Mouse (Mus musculus) megakaryocyte, adult 5-6 weeks (primary cell): Measurements from ENCODE around the gene Cyp27b1. TPM values are rescaled to one million over a fixed set of nuclear protein-coding genes. Genes with fewer than 3 reads are reported as not detected.
"Not testable (repeated sequence)": the region's sequence is repeated elsewhere in the genome, so short reads cannot be mapped to it uniquely, and the experiment has no call there.

Experiments used
- ATAC-seq: 2 replicates; pipeline ENCODE4 v1.8.0; 2016; ENCODE audit warnings: mild to moderate bottlenecking, inconsistent platforms; ENCODE audit not compliant: poor library complexity, severe bottlenecking
- total RNA-seq, 2 experiments: library from RNA; stranded (forward) in 1 of 2; stranded (reverse) in 1 of 2; fragments of 153-499, 151-499 nt in 1 of 2; fragments of 221-1000, 200-1000 nt in 1 of 2; gene quantifications; 2 replicates each; pipeline versions ENCODE4 v1.2.3 to v1.2.4; 2015 to 2017

The Cyp27b1 gene
- total RNA-seq, 2 experiments from 2014 or later, result not detected

DNA sequence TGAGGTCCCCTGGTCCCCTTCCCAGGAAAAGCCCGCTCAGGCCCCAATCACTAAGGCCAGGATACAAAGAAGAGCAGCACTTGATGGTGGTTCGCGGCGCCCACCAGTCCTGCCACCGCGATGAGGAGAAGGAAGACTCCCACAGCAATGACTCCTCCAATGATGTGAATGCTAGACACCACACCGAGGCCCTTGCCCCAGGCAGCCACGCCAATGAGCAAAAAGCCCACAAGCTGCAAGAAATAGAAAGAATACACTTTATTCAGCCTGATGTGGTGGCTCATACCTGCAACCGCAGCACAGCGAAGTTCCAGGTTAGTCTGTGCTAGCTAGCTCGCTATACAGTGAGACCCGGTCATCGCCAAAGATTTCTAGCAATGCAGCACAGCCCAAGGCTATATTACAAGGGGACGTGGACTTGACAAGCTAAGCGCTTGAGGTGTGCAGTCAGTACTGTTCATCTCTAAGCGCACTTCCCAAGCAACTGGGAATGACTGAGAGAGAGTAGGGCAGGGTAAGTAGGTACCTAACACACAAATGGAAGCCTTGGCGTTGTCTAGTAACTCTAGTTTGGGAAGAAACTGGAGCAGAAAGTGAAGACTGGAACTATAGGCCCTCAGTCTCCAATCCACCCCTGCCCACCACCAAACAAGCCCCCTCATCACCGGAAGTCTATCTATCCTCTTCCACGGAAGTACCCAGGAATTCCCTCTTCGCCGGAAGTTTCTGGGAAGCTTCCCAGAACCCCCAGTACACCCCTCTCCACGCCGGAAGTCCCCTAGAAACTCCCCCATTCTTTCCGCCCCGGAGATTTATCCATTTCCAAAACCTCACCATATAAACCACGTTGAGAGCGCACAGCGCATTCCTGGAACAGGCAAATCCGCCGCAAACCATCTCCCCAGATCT, 21.5 kb downstream of the Cyp27b1 start:
- ATAC-seq, result 0 out of 2 replicates have a peak, but pooled peaks have one; percentile 9

DNA sequence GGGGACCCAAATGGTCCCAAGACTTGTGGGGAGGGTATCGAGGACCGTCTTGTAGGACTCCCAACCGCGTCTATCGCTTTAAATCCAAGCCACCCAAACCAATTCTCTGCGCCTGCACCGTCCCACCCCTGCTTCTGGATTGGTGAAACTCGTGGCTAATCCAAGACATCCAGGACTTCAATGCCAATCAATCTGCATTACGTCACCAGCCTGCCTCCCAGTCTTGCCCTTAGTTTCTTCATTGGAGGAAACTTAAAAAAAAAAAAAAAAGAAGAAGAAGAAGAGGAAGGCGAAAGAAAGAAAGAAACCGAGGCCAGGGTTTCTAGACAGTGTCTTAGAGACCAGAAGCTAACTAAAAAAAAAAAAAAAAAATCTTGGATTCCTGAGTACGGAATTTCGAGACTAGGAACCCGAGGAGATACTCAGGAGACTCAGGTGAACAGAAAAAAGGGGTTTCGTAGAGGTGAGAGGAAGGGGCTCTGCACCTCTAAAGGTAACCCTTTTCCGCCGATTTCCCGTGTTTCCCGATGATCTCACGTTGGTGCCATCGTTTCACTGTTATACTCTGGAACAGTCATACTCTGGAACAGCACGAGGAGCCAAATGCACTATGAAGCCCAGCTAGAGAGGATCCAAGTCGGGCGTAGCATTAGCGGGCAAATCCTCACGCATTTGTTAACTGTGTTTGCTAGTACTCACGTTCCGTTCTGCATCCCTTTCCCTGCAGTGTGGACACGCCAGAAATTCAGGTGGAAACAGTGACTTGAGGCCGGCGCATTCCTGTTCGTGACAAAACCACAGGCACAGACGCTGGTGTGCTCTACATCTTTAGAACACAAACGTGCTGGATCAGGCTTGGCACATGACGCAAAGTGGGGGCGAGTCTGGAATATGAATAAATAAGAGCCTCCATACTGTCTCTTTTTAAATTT, 22.4 kb downstream of the Cyp27b1 start, which contains the start of gene Tspan31:
TSS of gene Tspan31 (minus strand) at position 75 of the 932 bp plus-strand sequence.
- peak; percentile 77 for ATAC-seq

DNA sequence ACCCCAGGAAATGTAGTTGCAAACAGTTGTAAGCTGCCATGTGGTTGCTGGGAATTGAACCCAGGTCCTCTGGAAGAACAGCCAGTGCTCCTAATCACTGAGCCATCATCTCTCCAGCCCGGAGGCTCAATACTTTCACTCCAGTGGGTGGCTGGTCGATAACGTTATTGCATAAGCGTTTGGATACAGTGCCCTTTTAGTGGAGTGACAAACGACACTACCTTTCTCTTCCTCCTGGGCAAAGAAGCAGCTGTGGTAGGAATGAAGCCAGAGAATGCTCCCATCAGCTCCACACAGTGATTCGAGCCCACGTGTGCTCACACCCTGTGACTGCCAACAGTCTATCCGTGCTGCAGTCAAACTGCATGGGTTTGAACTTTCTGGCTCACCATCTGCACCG, 23.2 kb downstream of the Cyp27b1 start:
- ATAC-seq, result no peak

DNA sequence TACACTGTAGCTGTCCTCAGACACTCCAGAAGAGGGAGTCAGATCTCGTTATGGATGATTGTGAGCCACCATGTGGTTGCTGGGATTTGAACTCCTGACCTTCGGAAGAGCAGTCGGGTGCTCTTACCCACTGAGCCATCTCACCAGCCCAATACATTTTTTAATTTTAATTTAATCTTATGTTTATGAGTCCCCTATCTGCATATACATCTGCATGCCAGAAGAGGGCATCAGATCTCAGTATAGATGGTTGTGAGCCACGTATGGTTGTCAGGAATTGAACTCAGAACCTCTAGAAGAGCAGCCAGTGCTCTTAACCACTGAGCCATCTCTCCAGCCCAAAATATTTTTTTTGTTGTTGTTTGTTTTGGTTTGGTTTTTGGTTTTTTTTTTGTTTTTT, 24.2 kb downstream of the Cyp27b1 start:
- not testable (repeated sequence) for ATAC-seq

DNA sequence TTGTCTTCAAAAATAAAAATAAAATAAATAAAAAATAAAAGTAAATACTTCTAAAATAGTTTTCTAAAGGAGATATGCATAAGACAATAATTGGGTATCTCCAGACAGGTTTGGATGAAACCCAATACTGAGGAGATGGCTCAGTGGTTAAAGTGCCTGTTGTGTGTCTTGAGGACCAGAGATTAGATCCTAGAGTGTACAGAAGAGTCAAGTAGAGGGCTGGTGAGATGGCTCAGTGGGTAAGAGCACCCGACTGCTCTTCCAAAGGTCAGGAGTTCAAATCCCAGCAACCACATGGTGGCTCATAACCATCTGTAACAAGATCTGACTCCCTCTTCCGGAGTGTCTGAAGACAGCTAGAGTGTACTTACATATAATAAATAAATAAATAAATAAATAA, 24.9 kb downstream of the Cyp27b1 start:
- not testable (repeated sequence) for ATAC-seq

DNA sequence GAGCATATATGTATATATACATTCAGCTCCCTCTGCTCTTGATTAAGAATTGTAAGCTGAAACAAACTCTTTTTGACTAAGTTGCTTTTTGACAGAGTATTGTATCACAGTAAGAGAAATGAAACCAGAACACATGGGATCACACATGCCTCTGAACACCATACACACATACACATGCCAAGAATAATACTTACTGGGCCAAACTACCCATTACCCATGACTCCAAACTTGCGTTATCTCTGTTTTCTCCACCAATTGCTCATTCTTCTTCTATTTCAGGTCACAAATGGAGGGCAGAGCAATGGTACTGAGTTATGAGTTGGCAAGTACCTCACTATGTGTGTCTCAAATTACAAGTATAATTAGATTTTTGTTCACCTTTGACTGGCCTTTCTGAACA, 25.9 kb downstream of the Cyp27b1 start:
- no peak for ATAC-seq

DNA sequence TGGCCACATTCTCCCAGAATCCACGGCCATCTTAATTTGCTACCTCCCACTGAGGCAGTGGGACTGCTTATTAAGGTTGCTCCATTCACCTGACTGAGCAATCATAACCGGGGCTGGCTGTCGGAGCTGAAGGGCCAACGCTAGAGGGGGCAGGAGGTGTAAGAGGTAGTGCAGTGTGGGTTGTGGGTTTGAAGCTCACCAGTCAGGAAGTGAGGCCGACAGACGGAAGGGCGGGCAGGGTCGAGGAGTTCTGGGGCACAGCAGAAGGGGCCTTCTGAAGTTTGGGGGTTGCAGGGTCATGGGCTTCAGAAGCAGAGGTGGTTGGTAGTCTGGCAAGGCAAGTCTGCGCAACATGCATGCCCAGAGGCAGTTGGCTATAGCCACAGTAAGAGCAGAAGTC, 27.0 kb downstream of the Cyp27b1 start, which contains the start of gene Agap2:
TSS of gene Agap2 (plus strand) at position 205 of the 400 bp plus-strand sequence.
- ATAC-seq, result peak; percentile 85

DNA sequence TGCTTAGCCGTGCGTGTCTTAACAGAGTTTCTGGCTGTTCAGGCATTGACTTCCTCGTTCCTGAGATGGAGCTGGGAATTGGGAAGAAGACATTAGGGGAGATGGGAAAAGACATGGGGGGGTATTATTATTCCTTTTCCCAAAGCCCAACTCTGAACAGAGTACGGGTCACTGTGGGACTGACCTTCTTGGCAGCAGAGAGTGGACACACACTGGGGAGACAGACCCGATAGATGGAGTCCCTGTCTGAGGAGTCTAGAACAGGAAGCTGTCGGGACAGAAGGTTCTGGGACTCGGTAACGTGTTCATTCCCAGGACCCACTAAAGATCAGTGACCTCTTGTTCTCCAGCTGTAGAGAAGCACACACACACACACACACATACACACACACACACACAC, 27.6 kb downstream of the Cyp27b1 start:
- peak; percentile 27 for ATAC-seq

DNA sequence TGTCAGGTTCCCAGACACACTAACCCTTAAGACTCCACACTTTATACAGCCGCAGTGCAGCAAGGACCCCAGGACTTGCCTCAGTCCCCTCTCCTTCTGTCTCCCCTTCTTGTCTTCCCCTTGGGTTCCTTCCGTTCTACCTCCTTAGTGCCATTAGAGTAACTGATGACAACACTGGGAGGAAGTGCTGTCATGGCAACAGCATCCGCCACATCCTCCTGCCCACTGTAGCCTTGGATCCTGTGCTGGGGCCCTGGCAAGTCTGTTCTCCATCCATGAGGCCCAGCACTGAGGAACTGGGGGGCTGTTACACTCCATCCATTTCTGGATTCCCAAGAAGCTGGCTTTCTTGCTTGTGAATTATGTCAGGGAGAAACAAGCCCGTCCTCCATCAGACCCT, 28.0 kb downstream of the Cyp27b1 start:
- peak; percentile 84 for ATAC-seq

DNA sequence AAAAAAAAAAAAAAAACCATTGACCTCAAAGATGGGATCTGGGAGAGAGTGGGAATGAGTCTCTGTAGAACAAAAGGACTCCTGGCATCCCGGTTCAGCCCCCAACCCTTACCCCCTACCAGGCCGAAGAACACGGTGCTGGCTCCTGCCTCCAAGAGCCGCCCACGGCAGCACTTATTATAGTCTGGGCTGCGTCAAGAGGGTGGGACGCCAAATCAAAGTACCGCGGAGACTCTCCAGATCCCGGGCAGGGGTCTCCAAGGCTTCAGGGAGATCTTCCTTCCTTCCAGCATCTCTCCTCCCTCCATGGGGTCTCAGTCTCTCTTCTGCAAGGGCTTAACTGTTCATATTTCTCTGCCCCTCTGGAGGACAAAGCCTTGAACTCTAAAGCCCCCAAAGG, 29.5 kb downstream of the Cyp27b1 start:
- ATAC-seq, result no peak

DNA sequence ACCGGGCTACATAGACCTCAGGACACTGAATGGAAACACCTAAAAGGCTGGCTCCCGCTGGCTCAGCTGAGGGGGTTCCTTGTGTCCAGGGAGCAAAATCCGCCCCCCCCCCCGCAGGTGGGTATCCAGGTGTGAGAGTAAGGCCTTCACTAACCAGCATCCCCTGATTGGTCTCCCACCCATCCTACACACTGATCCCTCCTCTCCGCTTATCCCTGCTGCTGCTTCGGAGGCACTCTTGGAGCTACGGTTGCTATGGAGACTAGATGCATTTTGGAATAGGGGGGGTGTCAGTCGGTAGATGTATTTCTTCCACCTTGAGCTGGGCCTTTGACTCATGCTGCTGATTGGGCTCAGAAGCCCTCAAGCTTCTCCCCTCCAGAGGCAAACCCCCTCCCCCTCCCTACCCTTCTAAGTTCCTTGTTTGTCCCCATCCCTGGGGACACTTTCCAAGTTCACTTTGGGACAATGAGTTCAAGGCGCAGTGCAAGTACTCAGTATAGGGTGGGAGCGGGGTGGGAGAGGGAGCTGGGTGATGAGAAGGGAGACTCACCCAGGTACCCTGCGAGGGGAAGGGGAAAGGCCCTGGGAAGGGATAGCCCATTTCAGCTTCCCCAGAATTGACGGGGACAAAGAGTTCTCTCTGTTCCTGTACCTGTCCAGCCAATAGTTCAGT, 30.1 kb downstream of the Cyp27b1 start:
- no peak for ATAC-seq

DNA sequence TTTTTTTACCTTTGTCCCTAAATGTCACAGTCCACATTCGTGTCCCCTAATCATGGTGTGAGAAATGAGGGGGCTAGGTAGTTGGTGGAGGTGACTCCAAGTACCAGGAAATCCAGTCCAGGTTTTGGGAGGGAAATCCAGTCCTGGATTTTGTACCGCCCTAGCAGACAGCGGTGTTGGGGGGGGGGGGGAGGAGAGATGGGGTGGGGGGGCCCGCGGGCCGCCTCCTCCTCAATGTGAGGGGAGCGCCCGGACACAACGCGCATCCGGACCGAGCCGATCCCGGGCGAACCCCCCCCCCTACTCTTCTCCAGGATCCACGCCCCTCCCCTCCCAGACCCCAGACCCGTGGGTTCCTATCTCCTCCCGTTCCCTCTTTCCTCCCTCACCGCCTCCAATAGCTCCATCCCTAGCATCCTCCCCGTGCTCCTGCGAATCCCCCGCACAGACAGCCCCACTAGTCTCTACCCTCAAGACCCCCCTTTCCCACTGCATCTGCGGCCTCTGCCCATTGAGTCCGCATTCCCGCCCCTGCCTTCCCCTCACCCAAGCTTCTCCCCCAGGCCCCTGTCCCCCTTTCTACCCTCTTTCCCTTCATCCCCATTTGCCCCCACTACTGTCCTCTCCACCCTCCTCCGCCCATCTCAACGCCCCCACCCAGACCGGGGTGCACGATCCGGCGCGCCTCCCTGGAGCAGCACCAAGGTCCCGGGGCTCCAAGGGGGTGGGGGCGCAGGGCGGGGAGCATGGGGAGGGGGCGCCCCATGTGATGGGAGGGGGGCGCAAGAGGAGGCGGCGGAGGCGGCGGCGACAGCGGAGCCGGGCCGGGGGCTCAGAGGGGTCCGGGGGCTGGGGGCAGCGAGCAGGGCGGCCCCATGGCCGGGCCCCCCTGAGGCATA, 30.9 kb downstream of the Cyp27b1 start:
- ATAC-seq, result no peak

DNA sequence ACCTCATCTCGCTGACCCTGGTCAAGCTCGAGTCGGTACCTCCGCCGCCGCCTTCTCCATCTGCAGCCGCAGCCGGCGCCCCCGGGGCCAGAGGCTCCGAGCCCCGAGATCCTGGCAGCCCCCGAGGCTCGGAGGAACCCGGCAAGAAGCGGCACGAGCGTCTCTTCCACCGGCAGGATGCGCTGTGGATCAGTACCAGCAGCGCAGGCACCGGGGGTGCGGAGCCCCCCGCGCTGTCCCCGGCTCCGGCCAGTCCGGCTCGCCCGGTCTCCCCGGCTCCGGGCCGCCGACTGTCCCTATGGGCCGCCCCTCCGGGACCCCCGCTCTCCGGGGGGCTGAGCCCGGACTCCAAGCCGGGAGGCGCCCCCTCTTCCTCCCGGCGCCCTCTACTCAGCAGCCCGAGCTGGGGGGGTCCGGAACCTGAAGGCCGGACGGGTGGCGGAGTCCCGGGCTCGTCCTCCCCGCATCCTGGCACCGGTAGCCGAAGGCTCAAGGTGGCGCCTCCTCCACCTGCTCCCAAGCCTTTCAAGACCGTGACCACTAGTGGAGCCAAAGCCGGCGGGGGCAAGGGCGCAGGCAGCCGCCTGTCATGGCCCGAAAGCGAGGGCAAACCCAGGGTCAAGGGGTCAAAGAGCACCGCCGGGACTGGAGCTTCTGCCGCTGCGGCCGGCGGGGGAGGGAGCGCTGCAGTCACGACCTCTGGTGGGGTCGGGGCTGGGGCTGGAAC, 31.8 kb downstream of the Cyp27b1 start:
- ATAC-seq, result no peak

DNA sequence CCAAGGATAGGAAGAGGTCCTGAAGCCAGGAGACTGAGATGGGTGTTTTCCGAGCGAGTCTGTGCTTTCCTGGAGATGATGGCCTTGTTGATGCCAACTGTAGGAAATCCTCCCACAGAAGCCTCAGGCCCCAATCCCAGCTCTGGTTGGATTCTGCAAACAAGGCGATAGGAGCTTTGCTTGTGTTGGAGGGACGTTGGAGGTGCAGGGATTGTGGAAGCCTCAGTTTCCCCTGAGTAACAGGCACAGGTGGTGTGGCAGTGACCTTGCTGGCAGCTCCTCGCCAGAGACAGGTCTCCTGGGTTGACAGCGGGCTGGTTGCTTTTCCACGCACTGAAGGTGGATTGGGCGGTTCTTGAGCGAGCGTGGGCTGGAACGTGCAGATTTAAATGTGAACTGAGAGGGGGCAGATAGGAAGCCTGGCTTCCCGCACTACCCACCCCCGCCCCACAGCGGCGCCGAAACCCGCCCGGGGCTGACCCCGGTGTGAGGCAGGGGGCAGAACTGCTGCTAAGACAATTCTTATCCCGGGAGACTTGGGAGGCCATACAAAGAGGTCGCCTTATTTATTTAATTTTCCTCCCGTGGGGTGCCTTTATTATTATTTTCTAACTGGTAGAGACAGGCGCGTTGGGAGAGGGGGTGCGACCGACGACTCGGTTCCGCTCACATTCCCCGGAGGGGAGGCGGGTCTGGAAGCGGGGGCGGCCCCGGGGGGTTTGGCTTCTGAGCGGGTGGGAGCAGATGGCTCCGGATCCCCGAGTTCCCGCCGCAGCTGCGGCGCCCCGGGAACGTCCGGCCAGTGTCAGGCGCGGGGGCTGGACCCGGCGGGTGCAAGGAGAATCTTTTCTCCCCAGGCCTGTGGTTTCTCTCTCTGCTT, 33.1 kb downstream of the Cyp27b1 start:
- no peak for ATAC-seq

DNA sequence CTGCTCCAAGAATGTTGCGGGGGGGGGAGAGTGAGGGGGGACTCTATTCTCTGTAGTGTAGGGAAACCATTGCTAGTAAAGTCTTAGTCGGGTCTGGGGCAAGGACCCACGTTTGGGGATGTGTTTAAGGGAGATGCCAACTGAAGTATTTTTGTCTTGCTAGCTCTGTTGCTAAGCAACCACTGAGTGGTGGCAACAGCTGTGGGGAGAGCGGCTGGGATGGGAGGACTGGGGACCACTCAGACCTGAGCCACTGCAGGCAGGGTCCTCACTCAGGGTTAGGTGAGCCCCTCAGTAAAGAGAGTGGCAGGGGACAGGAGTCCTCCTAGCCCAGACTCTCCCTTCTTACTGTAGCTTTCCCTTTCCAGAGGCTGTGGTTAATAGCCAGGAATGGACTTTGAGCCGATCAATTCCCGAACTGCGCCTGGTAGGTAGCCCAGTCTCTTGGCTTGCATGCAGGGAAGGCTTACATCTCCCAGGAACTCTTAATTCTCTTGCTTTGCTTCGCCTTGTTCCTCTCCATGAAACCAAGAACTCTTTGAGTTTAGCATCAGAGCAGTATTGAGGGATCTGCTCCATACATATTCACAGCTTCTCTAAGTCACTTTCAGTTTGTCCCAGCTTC, 34.1 kb downstream of the Cyp27b1 start:
- no peak for ATAC-seq

DNA sequence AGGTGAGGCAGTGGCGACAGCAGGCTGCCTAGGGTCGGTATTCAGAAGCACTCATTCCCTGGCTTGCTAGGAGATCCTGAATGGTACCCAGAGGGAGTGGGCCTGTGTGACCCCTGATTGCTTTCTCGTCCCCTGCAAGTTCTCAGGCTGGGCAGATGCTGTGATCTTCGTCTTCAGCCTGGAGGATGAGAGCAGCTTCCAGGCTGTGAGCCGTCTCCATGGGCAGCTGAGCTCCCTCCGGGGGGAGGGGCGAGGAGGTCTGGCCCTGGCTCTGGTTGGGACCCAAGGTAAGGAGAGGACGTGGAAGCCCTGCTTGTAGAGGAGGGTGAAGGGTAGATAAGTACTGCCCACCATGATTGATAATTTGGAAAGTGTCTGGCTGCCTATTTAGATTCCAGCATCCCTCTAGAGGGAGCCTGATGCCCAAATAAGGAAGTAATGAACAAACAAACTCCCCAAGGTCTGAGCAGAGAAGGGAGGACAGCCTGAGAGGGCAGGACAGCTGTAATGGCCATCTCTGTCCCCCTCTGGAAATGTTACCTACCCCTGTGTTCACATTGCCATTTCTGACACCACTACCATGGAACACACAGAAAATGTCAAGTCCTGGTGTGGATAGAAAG, 35.4 kb downstream of the Cyp27b1 start:
- ATAC-seq, result 0 out of 2 replicates have a peak, but pooled peaks have one; percentile 15

DNA sequence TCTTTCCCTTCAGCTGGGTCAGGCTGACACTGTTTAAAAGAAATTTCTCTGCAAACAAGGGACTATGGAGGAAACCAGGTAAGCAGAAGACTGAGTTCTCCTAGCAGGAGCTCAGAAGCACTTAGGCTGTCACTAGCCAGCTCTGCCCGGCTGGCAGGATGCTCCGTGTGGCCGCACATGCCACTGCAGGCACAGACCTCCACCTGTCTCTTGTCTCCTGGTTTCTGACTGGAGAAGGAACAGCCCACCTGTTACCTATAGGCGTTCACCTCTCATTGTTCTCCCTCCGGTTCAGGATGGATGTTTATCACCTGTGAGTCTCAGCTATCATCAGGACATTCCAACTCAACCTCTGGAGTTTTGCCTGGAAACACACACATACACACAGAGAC, 35.9 kb downstream of the Cyp27b1 start:
- ATAC-seq, result no peak
